Mouse (Mus musculus) adrenal gland, adult 8-10 months (tissue): ENCODE data around the gene Msh3. TPM values are rescaled to one million over a fixed set of nuclear protein-coding genes. Genes with fewer than 3 reads are reported as not detected.
A peak's percentile ranks its signal among the peaks of the same experiment; 100 is the strongest.
"Not testable (repeated sequence)": the region's sequence is repeated elsewhere in the genome, so short reads cannot be mapped to it uniquely, and the experiment has no call there.

Experiments
- DNase-seq: peaks from one replicate; pipeline ENCODE4 v3.0.0; 2022
- total RNA-seq, 4 experiments: library from RNA; stranded (reverse); gene quantifications; 2 replicates each; pipeline ENCODE4 v1.2.4; 2022

Gene Msh3
- total RNA-seq: 10 to 100 TPM; 21.4 to 29.9 (median 26.2) TPM

DNA sequence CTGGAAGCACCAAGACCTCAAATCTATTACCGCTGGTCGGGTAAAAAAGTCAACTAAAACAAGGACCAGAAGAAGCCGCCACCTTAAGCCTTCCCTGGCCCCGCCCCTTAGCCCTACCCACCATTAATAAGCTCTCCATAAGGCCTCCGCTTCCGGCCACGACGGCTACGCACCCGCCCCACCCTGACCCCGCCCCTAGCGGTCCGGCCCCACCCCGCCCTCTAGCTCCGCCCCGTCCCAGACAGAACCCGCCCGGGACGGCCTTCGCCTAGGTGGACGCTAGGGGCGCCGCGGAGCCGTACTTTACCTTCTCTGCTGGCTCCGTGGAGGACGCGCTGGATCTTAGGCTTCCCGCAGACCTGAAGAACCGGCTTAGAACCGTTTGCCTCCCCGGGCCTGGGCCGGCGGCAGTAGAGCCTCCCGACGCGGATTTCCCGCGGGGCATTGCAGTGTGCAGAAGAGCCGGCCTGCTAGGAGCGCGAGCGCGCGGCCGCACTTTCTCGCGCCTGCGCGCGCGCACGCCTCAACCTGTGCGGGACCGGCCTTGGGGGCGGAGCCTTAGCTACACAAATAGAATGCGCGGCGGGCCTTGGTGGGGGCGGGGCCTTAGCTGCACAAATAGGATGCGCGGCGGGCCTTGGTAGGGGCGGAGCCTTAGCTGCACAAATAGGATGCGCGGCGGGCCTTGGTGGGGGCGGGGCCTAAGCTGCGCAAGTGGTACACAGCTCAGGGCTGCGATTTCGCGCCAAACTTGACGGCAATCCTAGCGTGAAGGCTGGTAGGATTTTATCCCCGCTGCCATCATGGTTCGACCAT, at the start of gene Msh3, which contains the start of gene Dhfr:
Gene Msh3, minus strand, starts transcription at position 548 of the 816 bp plus-strand sequence.
Gene Dhfr, plus strand, starts transcription at position 271 of the 816 bp plus-strand sequence.
- peak; percentile 95 for DNase-seq

DNA sequence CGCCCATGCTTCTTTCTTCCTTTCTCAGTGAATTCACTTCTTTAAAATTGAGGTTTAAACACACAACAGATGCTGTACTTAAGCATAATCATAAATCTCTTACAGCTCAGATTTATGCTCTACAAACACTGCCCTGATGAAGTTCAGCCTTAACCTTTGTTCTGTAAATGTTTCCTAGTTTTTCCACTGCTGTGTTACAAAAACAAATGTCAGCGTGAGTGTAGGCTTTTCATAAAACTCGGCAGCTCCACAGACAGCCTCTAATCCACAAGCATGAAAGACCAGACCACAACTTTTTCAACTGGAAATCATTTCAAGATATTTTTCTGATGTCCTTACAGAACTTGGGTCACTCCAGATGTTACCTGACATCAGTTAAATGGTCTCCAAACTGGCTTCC, 48.7 kb upstream of the Msh3 start:
- no peak for DNase-seq

DNA sequence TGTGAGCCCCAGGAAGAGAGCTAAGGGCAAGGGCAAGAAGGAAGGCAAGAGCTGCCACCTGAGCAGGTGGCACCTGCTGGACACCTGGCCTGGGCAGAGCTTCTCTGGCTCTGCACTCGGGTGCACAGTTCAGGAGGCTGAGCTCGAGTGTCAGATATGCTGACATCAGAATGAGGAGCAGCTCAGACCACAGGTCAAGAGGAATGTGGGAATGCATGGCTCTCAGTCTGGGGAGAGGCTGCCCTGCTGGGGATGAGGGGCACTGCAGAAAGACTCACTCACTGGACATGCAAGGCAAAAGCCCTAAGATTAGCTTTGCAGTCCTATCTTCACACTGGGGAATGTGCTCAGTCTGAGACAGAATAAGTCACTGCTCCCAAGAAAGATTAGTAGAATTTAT, 47.3 kb upstream of the Msh3 start:
- no peak for DNase-seq

DNA sequence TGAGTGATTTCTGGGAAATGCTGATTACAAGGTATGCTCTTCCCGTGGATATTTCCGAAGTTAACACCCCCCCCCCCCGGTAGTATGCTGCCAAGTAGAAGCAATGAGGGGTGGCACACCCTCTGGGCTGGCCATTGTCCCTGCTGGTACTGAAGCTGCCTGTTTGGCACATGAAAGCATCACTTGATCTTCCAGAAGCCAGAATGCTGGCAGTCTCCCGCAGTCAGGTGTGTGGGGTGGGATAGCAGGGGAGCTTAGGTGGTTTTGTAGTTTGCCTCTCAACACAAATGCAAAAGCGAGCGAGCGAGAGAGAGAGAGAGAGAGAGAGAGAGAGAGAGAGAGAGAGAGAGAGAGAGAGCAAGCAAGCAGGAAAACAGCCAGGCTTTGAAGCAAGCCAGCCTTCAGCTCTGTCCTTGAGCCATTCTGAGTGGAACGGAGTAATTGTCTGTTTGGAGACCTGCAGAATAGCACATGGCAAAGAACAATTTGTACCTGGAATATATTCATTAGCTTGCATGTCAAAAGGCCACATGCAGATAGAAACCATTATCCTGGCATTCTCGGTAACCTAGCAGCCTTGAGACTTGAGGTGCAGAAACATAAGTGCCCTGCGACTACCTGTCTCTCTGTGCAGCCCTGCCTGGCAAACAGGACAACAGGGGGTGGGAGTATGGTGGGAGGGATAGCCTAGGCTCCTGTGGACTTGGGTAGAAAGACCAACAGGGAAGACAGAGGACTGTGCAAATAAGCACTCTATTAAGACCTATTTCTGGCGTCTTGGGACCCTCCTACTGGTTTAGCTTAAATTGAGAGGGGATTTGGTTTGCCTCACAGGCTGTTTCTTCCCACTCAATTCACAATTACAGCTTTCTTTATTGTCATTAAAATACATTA, 43.9 kb upstream of the Msh3 start:
- no peak for DNase-seq

DNA sequence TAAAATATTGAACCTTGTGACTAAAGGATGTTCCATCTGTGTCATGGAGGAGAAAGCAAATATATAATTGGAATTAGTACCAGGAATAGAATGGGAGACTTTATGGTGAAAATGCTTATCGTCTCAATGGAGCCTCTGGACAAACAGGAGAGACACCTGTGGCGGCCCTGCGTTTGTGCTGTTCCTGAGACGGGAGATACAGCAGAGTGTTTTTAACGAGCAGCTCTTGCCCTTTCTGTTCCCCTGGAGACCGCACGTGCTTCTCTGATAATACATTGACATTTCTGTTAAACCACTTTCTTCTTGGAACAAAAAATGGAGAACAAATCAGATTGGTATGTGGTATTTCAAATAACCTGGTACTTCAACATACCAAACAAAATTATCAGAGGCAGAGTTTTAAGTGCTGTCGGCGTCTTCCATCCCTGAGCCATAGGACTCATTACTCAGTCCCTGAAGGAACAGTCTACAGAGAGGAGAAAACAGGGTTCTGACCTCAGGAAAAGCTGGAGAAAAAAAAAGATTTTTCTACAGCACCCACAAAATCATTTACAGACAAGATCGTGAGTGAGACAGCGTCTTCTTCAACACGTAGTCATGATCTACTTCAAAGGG, 38.4 kb upstream of the Msh3 start:
- no peak for DNase-seq

DNA sequence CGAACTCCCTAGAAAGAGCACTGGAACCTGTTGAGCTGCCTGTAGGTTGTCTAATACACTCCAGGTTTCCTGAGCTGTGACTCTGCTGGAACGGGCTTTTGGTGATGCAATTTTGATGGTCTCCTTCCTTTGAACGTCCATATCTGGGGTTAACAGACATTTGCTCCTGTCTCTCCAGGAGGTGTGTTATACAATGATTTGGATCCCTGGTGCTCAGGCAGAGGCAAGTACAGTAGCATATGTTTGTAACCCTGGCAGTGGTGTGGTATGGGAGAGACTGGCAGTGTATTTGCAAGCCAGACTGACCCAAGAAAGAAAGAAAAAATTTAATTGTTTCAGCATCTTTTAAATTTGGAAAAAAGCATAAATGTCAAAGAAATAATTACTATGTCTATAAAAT, 32.6 kb upstream of the Msh3 start:
- DNase-seq: no peak

DNA sequence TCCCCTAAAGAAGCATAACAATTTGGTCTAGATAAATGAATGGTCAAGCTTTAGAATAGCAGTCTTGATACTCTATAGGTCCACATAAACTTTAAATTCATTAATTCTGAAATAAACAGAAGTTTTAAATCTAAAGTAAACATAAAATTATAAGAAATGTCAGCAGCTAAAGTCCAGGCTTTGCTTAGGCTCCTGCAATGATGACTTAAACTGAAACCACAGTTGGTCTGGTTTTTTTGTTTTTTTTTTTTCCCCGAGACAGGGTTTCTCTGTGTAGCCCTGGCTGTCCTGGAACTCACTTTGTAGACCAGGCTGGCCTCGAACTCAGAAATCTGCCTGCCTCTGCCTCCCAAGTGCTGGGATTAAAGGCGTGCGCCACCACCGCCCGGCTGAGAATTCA, 16.7 kb upstream of the Msh3 start:
- not testable (repeated sequence) for DNase-seq

DNA sequence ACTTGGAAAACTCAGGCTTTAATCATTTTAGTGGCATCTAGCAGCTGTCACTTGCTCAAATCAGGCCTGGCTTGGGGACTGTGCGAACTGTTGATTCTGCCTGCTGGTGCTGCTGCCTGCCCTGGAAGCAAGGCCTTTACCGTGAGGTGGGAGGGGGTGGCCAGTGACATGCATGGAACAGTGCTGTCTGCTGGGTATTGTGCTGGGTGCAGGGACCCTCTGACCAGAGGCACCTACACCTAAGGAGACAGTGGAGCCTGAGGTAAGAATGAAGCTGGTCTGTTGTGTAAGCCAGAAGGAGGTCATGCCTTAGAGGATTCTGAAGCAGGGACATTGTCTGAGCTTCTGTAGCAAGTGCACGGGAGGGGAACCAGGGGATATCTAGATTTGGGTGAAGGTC, 16.0 kb upstream of the Msh3 start:
- no peak for DNase-seq

DNA sequence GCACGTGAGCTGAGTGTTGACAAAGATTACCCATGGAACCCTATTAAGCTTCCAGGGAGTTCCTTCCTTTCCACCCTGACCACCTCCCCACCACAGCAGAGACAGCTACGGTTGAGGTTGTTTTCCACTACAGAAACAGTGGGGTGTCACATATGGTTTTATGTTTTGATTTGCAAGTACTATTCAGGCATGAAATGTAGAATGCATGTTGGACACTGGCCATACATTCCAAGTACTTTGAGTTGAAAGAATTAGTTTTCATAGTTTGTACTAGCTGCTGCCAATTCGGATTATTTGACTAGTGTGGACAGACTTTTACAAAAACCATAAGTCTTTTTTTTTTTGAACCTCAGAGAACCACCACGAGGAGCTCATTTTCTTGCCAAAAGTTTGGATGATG, 10.5 kb upstream of the Msh3 start:
- DNase-seq: no peak

DNA sequence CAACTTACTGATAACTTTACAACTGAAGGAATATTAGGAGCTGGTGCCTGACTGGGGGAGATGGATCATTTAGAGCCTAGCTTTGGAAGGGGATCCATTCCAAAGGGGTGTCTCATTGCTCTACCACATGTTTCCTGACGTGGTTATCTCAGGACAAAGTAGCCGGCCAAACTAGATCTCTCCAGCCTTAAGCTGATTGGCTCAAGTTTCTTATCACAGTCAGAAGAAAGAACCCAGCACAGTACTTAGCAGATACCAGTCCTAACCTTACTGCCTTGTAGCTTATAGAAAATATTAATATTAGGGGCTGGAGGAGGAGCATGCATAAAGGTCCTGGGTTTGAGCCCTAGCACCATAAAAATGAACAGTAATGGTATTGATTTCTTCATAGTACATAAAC, 6.8 kb upstream of the Msh3 start:
- no peak for DNase-seq

DNA sequence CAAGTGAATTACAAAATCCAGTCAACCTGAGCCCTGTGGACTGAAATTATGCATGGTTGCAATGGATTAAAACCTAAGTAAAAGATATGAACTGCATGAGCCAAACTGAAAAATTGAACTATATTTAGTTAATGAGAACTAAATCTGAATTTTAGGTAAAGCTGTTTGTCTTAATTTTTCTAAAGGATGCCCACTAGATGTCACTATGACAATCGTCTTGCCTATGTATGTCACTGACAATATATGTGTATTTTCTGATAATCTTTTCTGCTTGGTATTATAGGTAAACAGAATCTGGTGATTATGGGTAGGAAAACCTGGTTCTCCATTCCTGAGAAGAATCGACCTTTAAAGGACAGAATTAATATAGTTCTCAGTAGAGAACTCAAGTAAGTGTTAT, 2.8 kb upstream of the Msh3 start:
- DNase-seq: no peak

DNA sequence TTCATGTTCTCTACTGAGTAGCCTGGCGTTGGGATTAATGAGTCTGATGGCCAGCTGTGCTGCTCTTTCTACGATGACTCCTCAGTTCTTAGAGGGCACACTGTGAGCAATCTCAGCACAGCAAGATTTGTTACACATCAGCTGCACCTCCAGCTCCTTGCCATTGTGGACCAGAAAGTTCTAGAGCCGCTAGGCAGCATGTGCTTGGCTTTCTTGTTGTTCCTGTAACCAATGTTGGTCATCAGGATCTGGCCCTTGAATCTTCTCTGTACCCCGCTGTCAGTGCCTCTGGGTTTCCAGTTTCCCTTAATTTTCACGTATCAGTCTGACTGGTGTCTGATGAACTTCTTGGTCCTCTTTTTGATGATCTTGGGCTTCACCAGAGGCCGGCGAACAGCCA, 1.6 kb upstream of the Msh3 start:
- DNase-seq: no peak

DNA sequence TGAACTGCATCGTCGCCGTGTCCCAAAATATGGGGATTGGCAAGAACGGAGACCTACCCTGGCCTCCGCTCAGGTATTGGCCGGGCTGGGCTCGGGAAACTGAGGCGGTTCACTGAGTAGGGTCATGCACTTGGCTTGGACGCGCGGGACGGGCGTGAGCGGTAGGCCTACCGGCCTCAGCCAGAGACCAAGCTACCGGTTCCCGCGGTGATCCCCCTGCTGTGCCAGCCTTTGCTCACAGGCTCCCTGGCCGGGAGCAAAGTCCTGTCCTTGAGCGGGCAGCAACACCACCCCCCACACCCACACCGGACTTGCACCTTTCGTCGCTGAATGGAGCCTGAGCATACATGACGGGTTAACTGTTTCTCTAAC, 455 bp upstream of the Msh3 start:
- no peak for DNase-seq

DNA sequence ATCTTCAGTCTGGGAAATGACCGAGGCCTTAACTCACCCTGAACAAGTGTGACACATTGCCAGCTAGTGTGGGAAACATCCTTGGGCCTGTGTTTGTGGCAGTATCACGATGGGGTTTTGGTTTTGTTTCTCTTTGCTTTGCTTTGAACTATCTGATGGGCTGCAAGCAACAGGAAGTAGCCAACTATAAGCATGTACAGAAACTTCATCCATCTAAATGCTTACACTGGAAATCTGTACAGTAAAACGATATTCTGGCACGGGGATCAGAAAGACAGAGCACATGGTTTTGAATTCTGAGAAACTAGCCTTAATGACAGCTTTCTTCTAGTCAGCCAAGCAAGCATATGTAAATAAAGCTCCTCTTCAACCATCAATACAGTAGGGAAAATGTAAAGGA, 847 bp downstream of the Msh3 start:
- no peak for DNase-seq

DNA sequence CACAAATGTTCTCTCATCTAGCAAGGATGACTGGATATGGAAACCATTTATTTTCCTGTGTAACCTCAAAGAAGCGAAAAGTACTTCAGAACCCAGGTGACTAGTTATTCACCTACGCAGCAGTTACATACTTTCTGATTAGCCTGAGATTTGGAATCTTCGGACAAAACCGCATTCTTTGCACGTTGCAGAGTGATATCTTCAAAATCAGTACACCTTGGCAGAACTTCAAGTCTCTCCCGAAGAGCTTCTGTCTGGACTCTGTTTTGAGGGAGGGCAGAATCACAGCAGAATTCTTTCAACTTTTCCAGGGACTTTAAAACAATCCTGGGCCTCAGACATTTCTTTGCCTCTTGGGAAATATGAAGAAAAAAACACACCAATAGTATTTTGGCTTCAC, 3.7 kb downstream of the Msh3 start:
- DNase-seq: no peak

DNA sequence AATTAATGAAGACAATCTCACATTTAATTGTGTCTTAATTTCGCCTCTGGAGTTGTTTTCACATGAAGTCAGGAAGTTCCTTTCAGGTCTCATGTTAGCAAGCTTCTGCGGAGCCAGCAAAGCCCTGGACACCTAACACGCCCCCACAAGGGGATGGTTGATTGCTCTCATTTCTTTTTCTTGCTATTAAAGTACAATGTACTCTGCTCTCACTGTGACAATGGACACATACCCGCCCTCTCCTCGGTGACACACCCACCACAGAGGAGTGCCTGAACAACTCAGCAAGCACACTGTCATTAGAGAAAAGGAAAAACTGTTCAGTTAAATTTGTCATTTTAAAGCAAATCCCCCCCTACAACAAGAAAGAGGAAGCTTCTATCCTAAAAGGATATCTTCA, 8.5 kb downstream of the Msh3 start:
- no peak for DNase-seq

DNA sequence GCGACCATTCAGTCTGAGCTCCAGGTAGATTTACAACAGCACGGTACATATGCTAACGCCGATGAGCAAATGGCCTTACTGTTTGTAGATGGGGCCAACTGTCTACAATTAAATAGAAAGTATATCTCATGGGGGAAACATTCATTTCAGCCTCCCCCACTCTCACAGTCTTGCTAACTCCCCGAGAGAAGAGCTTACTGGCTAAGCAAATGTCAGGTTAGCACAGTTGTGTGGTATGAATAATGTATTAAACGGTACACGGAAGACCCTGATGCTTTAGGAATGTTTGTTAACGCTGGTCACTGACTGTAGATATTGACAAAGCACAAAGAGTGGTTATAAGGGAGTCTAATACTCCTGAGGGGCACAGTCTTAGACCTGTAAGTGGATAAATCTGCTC, 10.8 kb downstream of the Msh3 start:
- DNase-seq: no peak

DNA sequence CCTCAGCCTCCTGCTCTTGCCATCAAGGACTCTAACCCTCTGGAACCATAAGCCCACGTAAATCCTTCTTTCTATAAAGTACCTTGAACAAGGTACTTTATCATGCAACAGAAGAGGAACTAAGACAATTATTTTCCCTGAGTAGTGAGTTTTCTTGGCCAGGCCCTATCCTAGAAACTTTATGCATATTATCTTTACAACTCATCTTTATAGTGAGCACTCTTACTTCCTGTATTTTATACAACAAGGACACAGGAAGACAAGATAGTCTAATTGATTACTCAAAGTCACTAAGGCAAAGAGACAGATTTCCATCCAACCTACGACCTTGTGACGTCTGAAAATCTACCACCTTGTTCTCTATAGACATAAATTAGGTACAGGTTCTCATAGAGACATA, 15.0 kb downstream of the Msh3 start:
- DNase-seq: no peak

DNA sequence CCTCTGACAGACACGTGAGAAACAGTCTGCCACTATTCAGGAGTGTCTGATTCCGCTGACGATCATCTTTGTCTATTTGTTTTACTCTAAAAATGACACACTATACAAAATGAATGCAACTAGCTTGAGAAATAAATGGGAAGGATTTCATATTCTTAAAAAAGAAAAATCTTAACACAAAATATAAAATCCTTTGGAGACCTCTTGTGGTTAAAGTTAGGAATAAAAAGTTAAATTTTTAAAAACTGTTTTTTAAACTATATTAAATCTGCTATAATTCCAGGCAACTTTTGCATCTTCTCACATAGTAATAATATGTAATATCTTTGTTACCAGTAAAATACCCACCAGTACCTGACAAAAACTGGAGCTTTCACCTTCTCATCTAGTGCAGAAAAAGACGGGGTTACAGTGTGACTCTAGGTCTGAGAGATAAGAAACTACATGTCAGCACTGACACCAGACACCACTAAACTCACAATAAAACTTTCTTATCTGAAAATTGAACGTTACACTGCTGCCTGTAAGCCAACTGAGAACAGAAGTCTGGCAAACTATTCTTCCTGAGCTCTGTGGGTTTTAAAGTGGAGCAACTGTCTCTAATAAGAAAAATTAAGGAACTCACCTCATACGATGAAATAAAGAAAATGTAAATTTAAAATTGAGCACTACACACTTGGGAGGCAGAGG, 16.9 kb downstream of the Msh3 start:
- DNase-seq: no peak

DNA sequence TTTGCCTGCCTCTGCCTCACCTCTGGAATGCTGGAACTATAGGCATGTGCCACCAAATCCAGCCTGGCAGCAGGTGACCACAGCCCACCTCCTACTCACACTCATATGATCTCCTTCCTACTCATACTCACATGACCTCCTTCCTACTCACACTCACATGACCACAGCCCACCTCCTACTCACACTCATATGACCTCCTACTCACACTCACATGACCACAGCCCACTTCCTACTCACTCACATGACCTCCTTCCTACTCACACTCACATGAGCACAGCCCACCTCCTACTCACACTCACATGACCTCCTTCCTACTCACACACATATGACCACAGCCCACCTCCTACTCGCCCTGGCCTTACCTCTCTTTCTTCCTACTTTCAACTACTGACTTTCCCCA, 17.9 kb downstream of the Msh3 start:
- DNase-seq: no peak

DNA sequence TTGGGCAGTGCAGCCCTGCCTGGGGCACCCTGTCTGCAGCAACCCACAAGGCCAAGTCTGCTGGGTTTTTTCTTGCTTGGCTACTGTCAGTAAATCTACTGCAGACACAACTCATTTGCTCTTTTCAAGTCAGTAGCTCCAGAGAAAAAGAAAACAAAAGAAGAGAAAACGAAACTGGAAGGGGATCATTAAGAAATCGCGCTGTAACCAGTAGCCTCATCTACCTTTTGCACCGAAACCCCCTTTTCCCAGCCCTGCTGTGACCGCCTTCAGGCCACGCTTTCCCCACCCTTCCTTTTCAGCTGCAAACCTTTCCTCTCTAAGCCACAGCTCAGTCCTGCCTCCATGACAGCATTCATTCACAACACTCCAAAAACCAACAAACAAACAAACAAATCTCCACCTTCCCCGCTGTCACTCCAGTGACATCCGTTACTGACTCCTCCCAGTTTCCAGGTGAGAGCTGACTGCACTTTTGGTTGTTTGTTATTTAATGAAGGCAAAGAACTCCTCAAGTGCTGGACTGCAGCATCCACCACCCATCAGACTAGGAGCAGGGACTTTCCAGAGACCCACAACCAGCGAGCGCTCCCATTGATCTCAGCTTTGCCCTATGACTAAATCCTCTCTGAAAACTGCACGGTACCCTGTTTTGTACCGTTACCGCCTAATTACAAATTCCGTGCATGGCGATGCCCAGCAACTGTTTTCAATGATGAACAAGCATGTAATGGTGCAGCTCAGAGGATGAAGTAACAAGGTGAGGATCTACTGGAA, 22.5 kb downstream of the Msh3 start:
- DNase-seq: no peak

DNA sequence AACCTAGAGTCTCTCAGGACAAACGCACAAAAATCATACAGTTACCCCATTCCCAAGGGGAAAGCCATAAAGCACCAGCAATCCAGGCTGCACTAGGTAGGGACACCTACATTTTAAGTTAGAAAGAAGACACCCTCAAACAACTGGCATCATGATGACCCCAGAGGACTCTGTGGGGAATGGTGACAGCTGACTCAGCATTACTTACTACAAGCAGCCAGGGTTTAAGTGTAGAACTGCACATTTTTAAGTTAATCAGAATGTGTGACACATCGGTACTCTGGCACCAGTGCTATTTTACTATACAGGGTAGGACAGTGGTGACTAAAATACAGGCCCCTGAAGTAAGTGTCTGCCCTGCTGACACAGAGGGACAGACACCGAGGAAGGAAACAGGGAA, 24.2 kb downstream of the Msh3 start:
- no peak for DNase-seq
